Mouse (Mus musculus): ENCODE data around the gene Szrd1. TPM values are rescaled to one million over a fixed set of nuclear protein-coding genes. Genes with fewer than 3 reads are reported as not detected.

Gene Szrd1
- total and polyA plus RNA-seq, 2 experiments from 2014 or later: 17.2 to 60.5 TPM

DNA sequence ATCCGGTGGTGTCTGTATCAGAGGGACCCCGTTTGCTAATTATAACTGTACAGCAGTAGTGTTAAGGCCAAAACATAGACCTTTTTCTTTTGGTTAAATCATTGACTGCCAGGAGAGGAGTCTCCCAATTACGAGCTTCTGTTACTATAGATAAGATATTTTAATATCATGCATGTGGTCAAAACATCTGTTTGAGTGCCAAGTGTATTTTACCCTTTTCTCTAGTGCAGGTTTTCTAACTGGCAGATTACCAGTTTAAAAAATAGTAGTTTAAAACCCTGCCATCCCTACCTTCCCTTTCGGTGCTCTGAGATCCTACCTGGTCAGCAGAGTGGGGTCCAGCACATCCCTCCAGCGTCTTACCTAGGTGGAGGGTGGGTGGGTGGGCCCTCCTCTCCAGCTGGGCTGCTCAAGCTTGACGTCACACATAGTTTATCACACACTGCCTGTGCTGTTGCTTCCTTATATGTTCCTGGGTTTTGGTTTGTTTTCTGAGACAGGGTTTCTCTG is 22.2 kb upstream of the Szrd1 start:
- ATAC-seq (no peak), DNase-seq (no peak)
- TF ChIP-seq CTCF (IDR thresholded peaks at IDR 0.05; ENCODE audit: low read depth): no peak
- H3K4me2 ChIP-seq (ENCODE audit: low read depth): no peak overlapping the region
- H3K36me3 ChIP-seq (ENCODE audit: insufficient read depth): no peaks in the 10 kb centered on the region
- H3K27me3 ChIP-seq (ENCODE audit: insufficient read depth, low read length): no peaks in the 10 kb centered on the region
- H3K4me3 ChIP-seq (ENCODE audit: low read depth, low read length): no peak overlapping the region
- 85% methylated on average over 6 of the region's 6 CpGs for WGBS
- H3K4me1 ChIP-seq (ENCODE audit: insufficient read depth): no peaks in the 10 kb centered on the region
- no peak overlapping the region for H3K9ac ChIP-seq
- H3K27ac ChIP-seq (ENCODE audit: low read depth, low read length): no peak overlapping the region
- no peaks in the 10 kb centered on the region for H3K9me3 ChIP-seq (ENCODE audit: low read length)

DNA sequence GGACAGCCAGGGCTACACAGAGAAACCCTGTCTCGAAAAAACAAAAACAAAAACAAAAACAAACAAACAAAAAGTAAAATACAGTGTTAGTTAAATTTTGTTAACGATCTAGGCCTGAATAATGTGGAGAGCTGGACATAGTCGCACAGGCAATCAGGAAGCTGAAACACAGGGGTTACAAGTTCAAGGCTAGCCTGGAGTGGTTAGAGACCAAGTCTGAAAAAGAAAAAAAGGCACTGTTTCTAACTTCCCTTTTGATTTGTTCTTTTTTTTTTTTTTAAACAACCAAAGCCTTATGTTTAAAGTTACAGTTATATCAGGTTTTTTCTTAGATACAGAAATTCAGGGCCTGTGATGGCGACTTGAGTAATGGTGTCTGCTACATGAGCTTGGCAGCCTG is 20.6 kb upstream of the Szrd1 start:
- TF ChIP-seq CTCF (IDR thresholded peaks at IDR 0.05; ENCODE audit: low read depth): no peak
- ATAC-seq: no peak
- WGBS: 86% methylated on average over 4 of the region's 4 CpGs

DNA sequence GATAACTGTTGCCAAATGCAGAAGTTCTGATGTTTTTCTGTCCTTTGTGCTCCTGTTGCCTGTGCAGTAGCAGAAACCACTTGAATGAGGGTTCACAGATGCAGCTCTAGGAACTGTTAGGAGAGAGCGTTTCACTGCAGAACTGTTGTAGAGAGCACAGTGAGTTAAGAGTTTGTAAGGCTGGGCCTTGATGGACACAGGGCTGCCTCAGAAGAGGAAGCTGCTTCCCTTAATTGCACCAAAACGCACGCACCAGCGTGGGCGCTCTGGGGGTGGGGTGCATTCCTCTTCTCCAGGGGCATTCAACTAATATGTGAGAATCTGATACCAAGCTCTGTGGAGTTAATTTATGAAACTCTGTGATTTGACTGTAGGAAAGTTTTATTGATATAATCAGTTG is 20.1 kb upstream of the Szrd1 start:
- no peak overlapping the region for H3K9ac ChIP-seq
- H3K36me3 ChIP-seq (ENCODE audit: insufficient read depth): no peaks in the 10 kb centered on the region
- TF ChIP-seq CTCF (IDR thresholded peaks at IDR 0.05; ENCODE audit: low read depth): no peak
- H3K4me1 ChIP-seq (ENCODE audit: insufficient read depth): no peaks in the 10 kb centered on the region
- no peak overlapping the region for H3K27ac ChIP-seq (ENCODE audit: low read depth, low read length)
- H3K4me2 ChIP-seq (ENCODE audit: low read depth): no peak overlapping the region
- no peaks in the 10 kb centered on the region for H3K27me3 ChIP-seq (ENCODE audit: insufficient read depth, low read length)
- ATAC-seq (no peak), DNase-seq (no peak)
- H3K9me3 ChIP-seq (ENCODE audit: low read length): no peaks in the 10 kb centered on the region
- H3K4me3 ChIP-seq (ENCODE audit: low read depth, low read length): no peak overlapping the region
- WGBS: 58% methylated on average over 5 of the region's 5 CpGs

More for the DNA sequence above, 20.6 kb upstream of the Szrd1 start:
- DNase-seq: no peak
- no peaks in the 10 kb centered on the region for H3K36me3 ChIP-seq (ENCODE audit: insufficient read depth)
- H3K4me2 ChIP-seq (ENCODE audit: low read depth): no peak overlapping the region
- H3K9me3 ChIP-seq (ENCODE audit: low read length): no peaks in the 10 kb centered on the region
- no peak overlapping the region for H3K27ac ChIP-seq (ENCODE audit: low read depth, low read length)
- no peaks in the 10 kb centered on the region for H3K4me1 ChIP-seq (ENCODE audit: insufficient read depth)
- H3K4me3 ChIP-seq (ENCODE audit: low read depth, low read length): no peak overlapping the region
- H3K9ac ChIP-seq: no peak overlapping the region
- no peaks in the 10 kb centered on the region for H3K27me3 ChIP-seq (ENCODE audit: insufficient read depth, low read length)

DNA sequence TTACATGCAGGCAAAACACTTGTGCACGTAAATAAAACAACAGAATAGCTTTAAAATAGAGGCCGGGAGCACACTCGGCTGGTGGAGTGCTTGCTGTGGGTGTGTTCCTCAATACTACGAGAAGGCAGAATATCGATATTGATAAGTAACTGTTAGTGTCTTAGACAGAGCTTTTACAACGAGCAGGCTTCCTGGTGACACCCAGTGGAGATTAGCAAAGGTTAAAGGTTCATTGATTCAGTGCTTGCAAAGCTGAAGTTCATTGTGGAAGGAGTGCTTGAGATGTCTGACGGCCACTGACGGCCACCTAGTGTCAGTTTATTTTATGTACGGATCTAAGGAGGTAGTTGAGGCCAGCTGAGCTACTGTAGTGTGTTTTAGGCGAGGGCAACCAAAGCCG is 19.5 kb upstream of the Szrd1 start:
- H3K27me3 ChIP-seq (ENCODE audit: insufficient read depth, low read length): no peaks in the 10 kb centered on the region
- no peaks in the 10 kb centered on the region for H3K36me3 ChIP-seq (ENCODE audit: insufficient read depth)
- no peak for ATAC-seq
- H3K4me1 ChIP-seq (ENCODE audit: insufficient read depth): no peaks in the 10 kb centered on the region
- no peak for DNase-seq
- 63% methylated on average over 11 of the region's 11 CpGs for WGBS
- H3K4me3 ChIP-seq (ENCODE audit: low read depth, low read length): no peak overlapping the region
- H3K9me3 ChIP-seq (ENCODE audit: low read length): no peaks in the 10 kb centered on the region
- no peak overlapping the region for H3K27ac ChIP-seq (ENCODE audit: low read depth, low read length)
- H3K9ac ChIP-seq: no peak overlapping the region
- no peak overlapping the region for H3K4me2 ChIP-seq (ENCODE audit: low read depth)
- TF ChIP-seq CTCF (IDR thresholded peaks at IDR 0.05; ENCODE audit: low read depth): no peak

DNA sequence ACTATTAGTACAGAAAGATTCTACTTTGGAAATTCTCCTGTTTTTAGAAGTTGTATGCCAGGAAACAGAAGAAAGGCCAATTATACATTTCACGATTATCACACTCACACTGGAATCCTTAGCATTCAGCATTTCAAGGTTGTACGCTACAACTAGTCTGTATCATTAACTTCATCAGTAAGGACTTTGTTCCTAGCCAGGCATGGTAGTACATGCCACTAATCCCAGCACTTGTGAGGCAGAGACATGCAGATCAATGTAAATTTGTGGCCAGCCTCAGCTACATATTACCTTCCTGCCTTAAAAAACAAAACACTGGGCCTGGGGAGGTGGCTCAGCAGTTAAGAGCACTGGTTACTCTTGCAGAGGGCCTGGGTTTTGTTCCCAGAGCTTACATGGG is 19.0 kb upstream of the Szrd1 start:
- Histone ChIP-seq H3K4me2 (ENCODE audit: low read depth) (no peak overlapping the region), H3K4me3 (ENCODE audit: low read depth, low read length) (no peak overlapping the region), H3K9me3 (ENCODE audit: low read length) (no peaks in the 10 kb centered on the region), H3K27me3 (ENCODE audit: insufficient read depth, low read length) (no peaks in the 10 kb centered on the region), H3K27ac (ENCODE audit: low read depth, low read length) (no peak overlapping the region), H3K36me3 (ENCODE audit: insufficient read depth) (no peaks in the 10 kb centered on the region), H3K9ac (no peak overlapping the region), H3K4me1 (ENCODE audit: insufficient read depth) (no peaks in the 10 kb centered on the region)
- ATAC-seq (no peak), DNase-seq (no peak)
- TF ChIP-seq CTCF (IDR thresholded peaks at IDR 0.05; ENCODE audit: low read depth): no peak
- 79% methylated on average over 2 of the region's 2 CpGs for WGBS

DNA sequence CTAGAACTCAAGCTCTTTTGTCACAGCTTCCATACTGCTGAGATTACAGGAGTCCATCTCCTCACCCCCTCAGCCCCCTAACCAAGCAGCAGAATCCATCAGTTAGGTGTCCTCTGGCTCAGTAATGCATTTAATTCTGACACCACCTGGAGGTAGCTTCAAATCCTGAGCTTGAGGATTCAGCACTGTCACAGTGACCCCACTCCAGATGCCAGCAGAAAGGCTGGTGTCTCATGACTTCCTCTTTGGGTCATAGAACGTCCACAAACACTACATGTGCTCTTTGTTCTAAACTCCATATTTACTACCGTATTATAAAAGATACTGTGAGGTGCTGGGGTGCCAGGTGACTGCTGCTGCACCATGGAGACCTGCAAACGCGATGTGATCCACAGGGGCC is 17.9 kb upstream of the Szrd1 start:
- Histone ChIP-seq H3K9ac (no peak overlapping the region), H3K4me1 (ENCODE audit: insufficient read depth) (no peaks in the 10 kb centered on the region), H3K27me3 (ENCODE audit: insufficient read depth, low read length) (no peaks in the 10 kb centered on the region), H3K4me3 (ENCODE audit: low read depth, low read length) (no peak overlapping the region), H3K4me2 (ENCODE audit: low read depth) (no peak overlapping the region), H3K27ac (ENCODE audit: low read depth, low read length) (no peak overlapping the region), H3K36me3 (ENCODE audit: insufficient read depth) (0 out of 2 replicates have a peak, but pooled peaks cover 4% of the 10 kb centered on the region), H3K9me3 (ENCODE audit: low read length) (no peaks in the 10 kb centered on the region)
- no peak for TF ChIP-seq CTCF (IDR thresholded peaks at IDR 0.05; ENCODE audit: low read depth)
- no peak for ATAC-seq
- 84% methylated on average over 4 of the region's 4 CpGs for WGBS
- DNase-seq: no peak

DNA sequence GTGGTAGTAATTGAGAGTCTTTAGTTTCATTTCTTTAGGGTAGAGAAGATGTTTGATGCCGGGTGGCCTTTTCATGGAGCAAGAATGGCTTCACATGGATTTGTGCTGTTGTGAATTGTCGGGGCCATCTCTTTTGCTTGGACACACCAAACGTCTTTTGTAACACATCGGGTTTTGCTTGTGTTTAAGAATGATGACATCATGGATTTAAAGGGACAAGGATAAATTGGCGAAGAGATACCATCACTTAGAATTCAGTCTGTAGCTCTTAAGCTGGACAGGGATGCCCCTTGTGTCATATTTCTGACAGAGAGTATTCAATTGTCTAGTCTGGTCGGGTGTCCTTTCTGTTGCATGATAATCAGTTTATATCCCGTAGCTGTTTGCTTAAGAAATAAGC is 9.5 kb upstream of the Szrd1 start:
- peak overlapping the region; percentile 99 for H3K9ac ChIP-seq
- no peaks in the 10 kb centered on the region for H3K9me3 ChIP-seq (ENCODE audit: low read length)
- DNase-seq (no peak), ATAC-seq (no peak)
- peaks cover 19% of the 10 kb centered on the region for H3K4me1 ChIP-seq (ENCODE audit: insufficient read depth)
- 0 out of 2 replicates have a peak, but pooled peaks cover 4% of the 10 kb centered on the region for H3K36me3 ChIP-seq (ENCODE audit: insufficient read depth)
- no peak overlapping the region for H3K27ac ChIP-seq (ENCODE audit: low read depth, low read length)
- H3K27me3 ChIP-seq (ENCODE audit: insufficient read depth, low read length): no peaks in the 10 kb centered on the region
- no peak for TF ChIP-seq CTCF (IDR thresholded peaks at IDR 0.05; ENCODE audit: low read depth)
- peak overlapping the region; percentile 99 for H3K4me3 ChIP-seq (ENCODE audit: low read depth, low read length)
- WGBS: 10% methylated on average over 7 of the region's 7 CpGs
- peak overlapping the region; percentile 57 for H3K4me2 ChIP-seq (ENCODE audit: low read depth)
